Mouse (Mus musculus) brain, embryonic 14.5 days (tissue): Measurements from ENCODE around the gene 1700015F17Rik.

Experiments used
- CTCF ChIP-seq: fragments of 200-500 bp; IDR thresholded peaks from 2 replicates; pipeline ENCODE4 v1.5.1; 2012; ENCODE audit warnings: inconsistent platforms, mild to moderate bottlenecking, moderate library complexity, borderline replicate concordance; ENCODE audit not compliant: insufficient read depth, insufficient read length; ENCODE audit errors: extremely low read depth
- POLR2A ChIP-seq: fragments of 200-500 bp; IDR thresholded peaks from 2 replicates; pipeline ENCODE4 v1.6.1; 2012; ENCODE audit warnings: mild to moderate bottlenecking, inconsistent platforms, borderline replicate concordance; ENCODE audit not compliant: poor library complexity, insufficient read depth, insufficient read length, severe bottlenecking; ENCODE audit errors: extremely low read depth

GRCm38 (mm10) chr5:5495042-5495441 lies 16.1 kb upstream of the 1700015F17Rik start:
- TF ChIP-seq CTCF, result no peak
- TF ChIP-seq POLR2A, result no peak
